12 mouse cellular contexts compared by ENCODE assay signal in genomic region chr2:158893171-158893853, GRCm38 (mm10).
A peak's percentile ranks its signal among the peaks of the same experiment; 100 is the strongest.
DNase-seq lines count a peak whose midpoint lies in the region; ATAC-seq lines count a peak whose summit lies in the region.
"Had no signal": no experiment of that assay in that cellular context is flagged by ENCODE, and none has a peak within 500 bp of the region (broad histone marks: within the 10 kb centered on the region; RNA-seq: fewer than 3 reads in every experiment).

No protein-coding gene starts in this region.

- no peak overlapping the region for H3K4me3 ChIP-seq in kidney, embryonic 15.5 days (replicated peaks)
- no peak overlapping the region for H3K4me3 ChIP-seq in hindbrain, embryonic 15.5 days
- no peak overlapping the region for H3K4me3 ChIP-seq in forebrain, embryonic 16.5 days (replicated peaks; ENCODE audit: low read length)
- H3K4me3 ChIP-seq: heart, embryonic 10.5 days; limb, embryonic 15.5 days had no signal

- peak overlapping the region; percentile 36; the same call in 1 of the 2 replicates for H3K4me2 ChIP-seq in kidney, embryonic 15.5 days
- no peak overlapping the region for H3K4me2 ChIP-seq in hindbrain, embryonic 15.5 days
- no peak overlapping the region for H3K4me2 ChIP-seq in forebrain, embryonic 16.5 days (ENCODE audit: low read length)
- H3K4me2 ChIP-seq: limb, embryonic 15.5 days had no signal

- peak; percentile 10 for DNase-seq in adrenal gland, adult 2 months
- DNase-seq in adrenal gland, adult 18-20 months (ENCODE audit: low spot score in 2 of 2): no peak
- DNase-seq in kidney, adult 11 months: no peak
- DNase-seq in lung, postnatal 4 days: peak; percentile 17 to 66
- no peak for DNase-seq in frontal cortex, postnatal 10 days (ENCODE audit: low spot score in 2 of 2)
- DNase-seq: cerebellum, postnatal 25 days had no signal

- H3K27me3 ChIP-seq in kidney, embryonic 15.5 days: no peaks in the 10 kb centered on the region
- no peaks in the 10 kb centered on the region for H3K27me3 ChIP-seq in hindbrain, embryonic 15.5 days
- no peaks in the 10 kb centered on the region for H3K27me3 ChIP-seq in forebrain, embryonic 16.5 days (replicated peaks; ENCODE audit: control insufficient read depth, insufficient read depth, low read length)

- ATAC-seq in kidney, embryonic 15.5 days (replicated peaks; ENCODE audit: low FRiP score): peak; percentile 76
- peak; percentile 51; the same call in 1 of the 2 replicates for ATAC-seq in hindbrain, embryonic 15.5 days (ENCODE audit: low FRiP score, low read depth)
- no peak for ATAC-seq in forebrain, embryonic 16.5 days
- ATAC-seq: forebrain, embryonic 14.5 days had no signal

- 6% methylated on average over 16 of the region's 16 CpGs for WGBS in kidney, embryonic 15.5 days
- WGBS in hindbrain, embryonic 15.5 days: 43% methylated on average over 16 of the region's 16 CpGs
- 80% methylated on average over 16 of the region's 16 CpGs for WGBS in forebrain, embryonic 16.5 days

- H3K36me3 ChIP-seq in kidney, embryonic 15.5 days: no peaks in the 10 kb centered on the region
- H3K36me3 ChIP-seq in hindbrain, embryonic 15.5 days: no peaks in the 10 kb centered on the region
- H3K36me3 ChIP-seq in forebrain, embryonic 16.5 days (ENCODE audit: control insufficient read depth, insufficient read depth): no peaks in the 10 kb centered on the region
- H3K36me3 ChIP-seq: heart, embryonic 10.5 days; limb, embryonic 15.5 days had no signal

- H3K4me1 ChIP-seq in kidney, embryonic 15.5 days: peaks cover 12% of the 10 kb centered on the region; the same call in 1 of the 2 replicates
- H3K4me1 ChIP-seq in hindbrain, embryonic 15.5 days (replicated peaks): 0 out of 2 replicates have a peak, but pooled peaks cover 2% of the 10 kb centered on the region
- no peaks in the 10 kb centered on the region; the same call in 1 of the 2 replicates for H3K4me1 ChIP-seq in forebrain, embryonic 16.5 days (replicated peaks; ENCODE audit: control insufficient read depth, insufficient read depth, low read length)
- H3K4me1 ChIP-seq: limb, embryonic 15.5 days had no signal

- H3K27ac ChIP-seq in kidney, embryonic 15.5 days: no peak overlapping the region
- H3K27ac ChIP-seq in hindbrain, embryonic 15.5 days (replicated peaks): no peak overlapping the region
- no peak overlapping the region for H3K27ac ChIP-seq in forebrain, embryonic 16.5 days (ENCODE audit: low read length)
- H3K27ac ChIP-seq: heart, embryonic 10.5 days; limb, embryonic 15.5 days had no signal

- no peaks in the 10 kb centered on the region for H3K9me3 ChIP-seq in kidney, embryonic 15.5 days (replicated peaks)
- H3K9me3 ChIP-seq in hindbrain, embryonic 15.5 days: no peaks in the 10 kb centered on the region
- H3K9me3 ChIP-seq in forebrain, embryonic 16.5 days (ENCODE audit: control insufficient read depth, low read length): no peaks in the 10 kb centered on the region
- H3K9me3 ChIP-seq: heart, embryonic 10.5 days; limb, embryonic 15.5 days had no signal

- H3K9ac ChIP-seq in kidney, embryonic 15.5 days: no peak overlapping the region
- no peak overlapping the region for H3K9ac ChIP-seq in hindbrain, embryonic 15.5 days
- H3K9ac ChIP-seq in forebrain, embryonic 16.5 days (replicated peaks; ENCODE audit: low read depth, low read length): no peak overlapping the region
- H3K9ac ChIP-seq: limb, embryonic 15.5 days had no signal

Comparison
In these comparisons a context has a peak if more than half of its experiments do, and no peak if none do; other contexts are left out.
1. DNase-seq: peak in adrenal gland, adult 2 months (single experiment) and lung, postnatal 4 days (2 of 2); none in adrenal gland, adult 18-20 months (0 of 2), kidney, adult 11 months (single experiment) and frontal cortex, postnatal 10 days (0 of 2).